Mouse (Mus musculus) kidney, postnatal 0 days (tissue): ENCODE results near the gene Marc1. TPM values are rescaled to one million over a fixed set of nuclear protein-coding genes. Genes with fewer than 3 reads are reported as not detected.

Experiments used
- ATAC-seq: fragments of 200-750 bp; cut with Nextera tagmentation; replicated peaks from 2 replicates; pipeline ENCODE4 v1.8.0; 2017; ENCODE audit warnings: low read depth, moderate number of reproducible peaks, moderate TSS enrichment, moderate library complexity; ENCODE audit not compliant: low FRiP score
- DNase-seq: peaks from one replicate; pipeline ENCODE4 v3.0.0-alpha.2; 2016; ENCODE audit warnings: low spot score
- H3K27ac ChIP-seq: fragments of 300-500 bp; sonication (generic); 2 replicates; pipeline ENCODE4 v1.5.1; 2014; ENCODE audit warnings: mild to moderate bottlenecking
- H3K27me3 ChIP-seq: fragments of 300-500 bp; sonication (generic); 2 replicates; pipeline ENCODE4 v1.6.1; 2014; ENCODE audit warnings: low read length, mixed read lengths; ENCODE audit not compliant: insufficient read depth
- H3K36me3 ChIP-seq: fragments of 300-500 bp; sonication (generic); 2 replicates; pipeline ENCODE4 v1.6.1; 2014; ENCODE audit warnings: low read length, mixed read lengths; ENCODE audit not compliant: insufficient read depth
- H3K4me1 ChIP-seq: fragments of 300-500 bp; sonication (generic); replicated peaks from 2 replicates; pipeline ENCODE4 v1.6.1; 2014; ENCODE audit warnings: antibody characterized with exemption, low read length, mixed read lengths; ENCODE audit not compliant: insufficient read depth
- H3K4me2 ChIP-seq: fragments of 300-500 bp; sonication (generic); 2 replicates; pipeline ENCODE4 v1.6.1; 2014; ENCODE audit warnings: mild to moderate bottlenecking, low read length, moderate library complexity, mixed read lengths
- H3K4me3 ChIP-seq: fragments of 300-500 bp; sonication (generic); replicated peaks from 2 replicates; pipeline ENCODE4 v1.5.1; 2014; ENCODE audit warnings: low read depth, low read length
- H3K9ac ChIP-seq: fragments of 300-500 bp; sonication (generic); 2 replicates; pipeline ENCODE4 v1.6.1; 2014; ENCODE audit warnings: low read depth, low read length
- H3K9me3 ChIP-seq: fragments of 300-500 bp; sonication (generic); replicated peaks from 2 replicates; pipeline ENCODE4 v1.6.1; 2016; ENCODE audit warnings: low read length, inconsistent platforms, mixed read lengths
- CTCF ChIP-seq: IDR thresholded peaks from 2 replicates; pipeline ENCODE4 v1.5.1; 2016; ENCODE audit warnings: antibody characterized with exemption, low read depth, mild to moderate bottlenecking, moderate library complexity
- WGBS: fragments of 180-500 bp; shearing (Covaris S2); extraction: QIAGEN DNeasy Blood & Tissue Kit; methylation state at CpG from one replicate; pipeline ENCODE4 v1.1.7; 2014; 5-methylcytosine and 5-hydroxymethylcytosine counted together
- polyA plus RNA-seq: library from polyadenylated mRNA; unstranded; fragments of >200 nt; fragmentation: Nextera tagmentation; extraction: Ambion mirVana; gene quantifications from 2 replicates; pipeline ENCODE4 v1.2.1, GENCODE M21; 2015

Gene Marc1
- polyA plus RNA-seq, 1 experiment from 2014 or later: 0.29 TPM

GRCm38 (mm10) chr1:184851741-184852618, 40.9 kb upstream of the Marc1 start:
- DNase-seq: peak; percentile 93
- no peaks in the 10 kb centered on the region for H3K27me3 ChIP-seq
- H3K9ac ChIP-seq: no peak overlapping the region
- peak overlapping the region; percentile 23; the same call in 1 of the 2 replicates for H3K4me2 ChIP-seq
- peak; percentile 83 for ATAC-seq
- no peaks in the 10 kb centered on the region for H3K36me3 ChIP-seq
- H3K9me3 ChIP-seq: no peaks in the 10 kb centered on the region
- H3K4me1 ChIP-seq: peaks cover 3% of the 10 kb centered on the region; the same call in 1 of the 2 replicates
- WGBS: 15% methylated on average over 31 of the region's 31 CpGs
- H3K27ac ChIP-seq: peak overlapping the region; percentile 76
- H3K4me3 ChIP-seq: no peak overlapping the region
- peak; percentile 86 for TF ChIP-seq CTCF

- Histone ChIP-seq H3K4me3 (no peak overlapping the region), H3K27me3 (no peaks in the 10 kb centered on the region), H3K9ac (0 out of 2 replicates have a peak overlapping the region, but pooled peaks have one; percentile 23), H3K36me3 (no peaks in the 10 kb centered on the region), H3K27ac (peak overlapping the region; percentile 43), H3K9me3 (no peaks in the 10 kb centered on the region), H3K4me2 (no peak overlapping the region), H3K4me1 (peaks cover 3% of the 10 kb centered on the region; the same call in 1 of the 2 replicates)
- ATAC-seq: no peak
- WGBS: 18% methylated on average over 7 of the region's 7 CpGs
- no peak for TF ChIP-seq CTCF
- DNase-seq: peak; percentile 46
Observed at GRCm38 (mm10) chr1:184851166-184851565, 40.1 kb upstream of the Marc1 start.

- Histone ChIP-seq H3K9ac (no peak overlapping the region), H3K27ac (no peak overlapping the region), H3K36me3 (no peaks in the 10 kb centered on the region), H3K4me3 (no peak overlapping the region), H3K9me3 (no peaks in the 10 kb centered on the region), H3K4me1 (no peaks in the 10 kb centered on the region; the same call in 1 of the 2 replicates), H3K4me2 (peak overlapping the region; percentile 70; the same call in 1 of the 2 replicates), H3K27me3 (no peaks in the 10 kb centered on the region)
- whole genome bisulfite sequencing: 51% methylated on average over 3 of the region's 3 CpGs
- no peak for TF ChIP-seq CTCF
- no peak for DNase-seq
- no peak for ATAC-seq
Observed at GRCm38 (mm10) chr1:184846973-184847372, 35.9 kb upstream of the Marc1 start.

- Histone ChIP-seq H3K9ac (peak within 1 kb of the TSS; percentile 84), H3K36me3 (no peaks in the 10 kb centered on the region), H3K4me3 (peak within 1 kb of the TSS; percentile 83), H3K27me3 (no peaks in the 10 kb centered on the region), H3K4me2 (peak within 1 kb of the TSS; percentile 70), H3K9me3 (no peaks in the 10 kb centered on the region), H3K4me1 (no peaks in the 10 kb centered on the region; the same call in 1 of the 2 replicates), H3K27ac (peak within 1 kb of the TSS; percentile 94)
- no peak for TF ChIP-seq CTCF
- ATAC-seq (peak; percentile 22; the same call in 1 of the 2 replicates), DNase-seq (peak; percentile 35)
- 2% methylated on average over 18 of the region's 18 CpGs for WGBS
Observed at GRCm38 (mm10) chr1:184846092-184846750, 35.1 kb upstream of the Marc1 start, which contains the start of gene Marc2. TSS of gene Marc2 (minus strand) at chr1:184846451.

GRCm38 (mm10) chr1:184845111-184846071, 34.3 kb upstream of the Marc1 start:
- Histone ChIP-seq H3K4me3 (peak overlapping the region; percentile 83), H3K27ac (peak overlapping the region; percentile 94), H3K36me3 (peaks cover 3% of the 10 kb centered on the region; the same call in 1 of the 2 replicates), H3K9me3 (no peaks in the 10 kb centered on the region), H3K4me2 (peak overlapping the region; percentile 70), H3K27me3 (no peaks in the 10 kb centered on the region), H3K9ac (peak overlapping the region; percentile 84), H3K4me1 (no peaks in the 10 kb centered on the region)
- DNase-seq (peak; percentile 95), ATAC-seq (peak; percentile 97)
- TF ChIP-seq CTCF: no peak
- under 1% methylated on average over 67 of the region's 67 CpGs for WGBS
